Mouse (Mus musculus) left cerebral cortex, postnatal 25 days (tissue): ENCODE data around the gene Cilp2. TPM values are rescaled to one million over a fixed set of nuclear protein-coding genes. Genes with fewer than 3 reads are reported as not detected.

Source experiments
- DNase-seq, 2 experiments: peaks; one replicate each; pipeline ENCODE4 v3.0.0; 2022; ENCODE audit warnings: low spot score in 2 of 2, mixed read lengths in 1 of 2
- intact Hi-C: fragments of 180-260 bp; cut with DNase I; formaldehyde crosslinking; loops from one replicate; pipeline ENCODE4 v1.15.1; 2025
- total RNA-seq, 2 experiments: library from RNA; stranded (reverse); gene quantifications; 2 replicates each; pipeline ENCODE4 v1.2.3; 2021

The Cilp2 gene
- total RNA-seq, 2 experiments from 2014 or later, result 0.76 to 1.1 TPM

DNA sequence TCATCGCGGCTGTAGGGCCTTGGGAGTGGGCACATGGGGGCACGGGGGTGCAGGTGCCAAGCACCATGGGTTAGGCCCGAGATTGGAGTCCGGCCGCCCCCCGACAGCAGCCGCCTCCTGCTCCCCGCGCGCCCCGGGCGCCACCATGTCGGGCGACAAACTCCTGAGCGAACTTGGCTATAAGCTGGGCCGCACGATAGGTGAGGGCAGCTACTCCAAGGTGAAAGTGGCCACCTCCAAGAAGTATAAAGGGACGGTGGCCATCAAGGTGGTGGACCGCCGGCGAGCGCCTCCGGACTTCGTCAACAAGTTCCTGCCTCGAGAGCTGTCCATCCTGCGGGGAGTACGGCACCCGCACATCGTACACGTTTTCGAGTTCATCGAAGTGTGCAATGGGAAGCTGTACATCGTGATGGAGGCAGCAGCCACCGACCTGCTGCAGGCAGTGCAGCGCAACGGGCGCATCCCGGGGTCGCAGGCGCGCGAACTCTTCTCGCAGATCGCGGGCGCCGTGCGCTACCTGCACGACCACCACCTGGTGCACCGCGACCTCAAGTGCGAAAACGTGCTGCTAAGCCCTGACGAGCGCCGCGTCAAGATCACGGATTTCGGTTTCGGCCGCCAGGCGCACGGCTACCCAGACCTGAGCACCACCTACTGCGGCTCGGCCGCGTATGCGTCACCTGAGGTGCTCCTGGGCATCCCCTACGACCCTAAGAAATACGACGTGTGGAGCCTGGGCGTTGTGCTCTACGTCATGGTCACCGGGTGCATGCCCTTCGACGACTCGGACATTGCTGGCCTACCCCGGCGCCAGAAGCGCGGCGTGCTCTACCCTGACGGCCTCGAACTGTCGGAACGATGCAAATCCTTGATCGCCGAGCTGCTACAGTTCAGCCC is 14.9 kb upstream of the Cilp2 start, which contains the start of the genes Tssk6, Ndufa13 and Yjefn3:
Gene Tssk6 (plus strand): TSS at position 22 of the 900 bp plus-strand sequence.
Gene Ndufa13 (minus strand): TSS at position 396 of the 900 bp plus-strand sequence.
Gene Yjefn3 (minus strand): TSS at position 550 of the 900 bp plus-strand sequence.
- intact Hi-C loops, result loop anchor here (5.0 kb wide), 1 partner anchor 310 kb away; the partner anchor contains the start of gene Slc25a42
- DNase-seq, result no peak

GRCm38 (mm10) chr8:69901484-69902162 is 14.1 kb upstream of the Cilp2 start:
- intact Hi-C loops, result loop anchor here (5.0 kb wide), 1 partner anchor 311 kb away; the partner anchor contains the start of gene Slc25a42
- DNase-seq, result peak; percentile 97 to 98

DNA sequence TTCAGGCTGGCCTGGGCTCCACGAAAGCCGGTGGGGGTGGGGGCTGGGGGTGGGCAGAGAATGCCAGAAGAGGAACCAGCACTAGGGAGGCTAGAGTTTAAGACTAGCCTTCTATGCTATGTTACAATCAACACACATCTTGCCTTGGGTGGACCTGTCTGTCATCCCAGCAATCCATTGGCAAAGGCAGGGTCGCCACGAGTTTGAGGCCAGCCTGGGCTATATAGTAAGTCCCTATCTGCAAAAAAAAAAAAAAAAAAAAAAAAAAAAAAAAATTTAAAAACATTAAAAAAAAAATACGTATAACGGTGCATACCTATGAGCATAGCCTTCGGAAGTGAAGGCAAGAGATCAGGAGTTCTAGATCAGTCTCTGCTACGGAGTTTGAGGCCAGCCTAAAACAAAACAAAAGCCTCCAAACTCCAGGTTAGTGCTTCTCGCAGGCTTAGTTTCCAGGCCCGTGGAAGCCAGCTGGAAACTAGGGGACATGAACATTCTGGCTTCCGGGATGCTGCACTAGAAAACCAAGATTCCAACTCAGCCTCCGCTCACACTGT is 13.5 kb upstream of the Cilp2 start:
- no peak for DNase-seq

DNA sequence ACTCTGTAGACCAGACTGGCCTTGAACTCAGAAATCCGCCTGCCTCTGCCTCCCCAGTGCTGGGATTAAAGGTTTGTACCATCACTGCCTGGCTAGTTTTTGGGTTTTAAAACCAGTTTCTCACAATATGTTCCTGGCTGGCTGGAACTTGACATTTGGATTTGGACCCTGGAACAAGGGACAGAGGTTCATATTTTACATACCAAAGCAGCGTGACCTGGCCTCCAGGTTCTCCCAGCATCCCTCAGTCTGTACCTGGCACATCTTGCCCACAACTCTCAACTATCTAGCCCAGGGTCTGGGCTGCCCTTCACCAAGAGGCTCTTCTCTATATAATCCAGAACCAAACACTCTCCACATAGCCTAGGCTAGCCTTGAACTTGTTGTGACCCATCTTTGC is 12.4 kb upstream of the Cilp2 start:
- intact Hi-C loops, result loop anchor here (5.0 kb wide), 1 partner anchor 312 kb away; the partner anchor contains the start of gene Slc25a42

More for the DNA sequence above, 13.5 kb upstream of the Cilp2 start:
- intact Hi-C loops, result loop anchor here (5.0 kb wide), 1 partner anchor 311 kb away; the partner anchor contains the start of gene Slc25a42

DNA sequence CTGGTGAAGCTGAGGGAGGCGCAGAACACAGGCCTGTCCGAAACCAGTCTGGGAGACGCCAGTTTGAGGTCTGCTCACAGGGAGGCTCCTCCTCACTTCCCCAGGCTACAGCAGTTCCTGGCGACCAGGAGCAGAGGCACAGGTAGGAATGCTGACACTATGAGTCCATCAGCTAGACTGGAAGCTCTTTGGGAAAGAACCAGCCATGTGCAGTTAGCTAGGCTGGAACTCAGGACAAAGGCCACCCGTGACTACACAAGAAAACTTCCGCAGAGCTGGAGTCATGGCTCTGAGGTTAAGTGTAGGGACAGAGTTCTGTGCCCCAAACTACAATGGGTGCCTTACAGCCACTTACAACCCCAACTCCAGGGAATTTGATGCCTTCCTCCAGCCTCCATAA is 10.4 kb upstream of the Cilp2 start:
- intact Hi-C loops, result no loop called here
- no peak for DNase-seq

More for the DNA sequence above, 12.4 kb upstream of the Cilp2 start:
- DNase-seq, result no peak

DNA sequence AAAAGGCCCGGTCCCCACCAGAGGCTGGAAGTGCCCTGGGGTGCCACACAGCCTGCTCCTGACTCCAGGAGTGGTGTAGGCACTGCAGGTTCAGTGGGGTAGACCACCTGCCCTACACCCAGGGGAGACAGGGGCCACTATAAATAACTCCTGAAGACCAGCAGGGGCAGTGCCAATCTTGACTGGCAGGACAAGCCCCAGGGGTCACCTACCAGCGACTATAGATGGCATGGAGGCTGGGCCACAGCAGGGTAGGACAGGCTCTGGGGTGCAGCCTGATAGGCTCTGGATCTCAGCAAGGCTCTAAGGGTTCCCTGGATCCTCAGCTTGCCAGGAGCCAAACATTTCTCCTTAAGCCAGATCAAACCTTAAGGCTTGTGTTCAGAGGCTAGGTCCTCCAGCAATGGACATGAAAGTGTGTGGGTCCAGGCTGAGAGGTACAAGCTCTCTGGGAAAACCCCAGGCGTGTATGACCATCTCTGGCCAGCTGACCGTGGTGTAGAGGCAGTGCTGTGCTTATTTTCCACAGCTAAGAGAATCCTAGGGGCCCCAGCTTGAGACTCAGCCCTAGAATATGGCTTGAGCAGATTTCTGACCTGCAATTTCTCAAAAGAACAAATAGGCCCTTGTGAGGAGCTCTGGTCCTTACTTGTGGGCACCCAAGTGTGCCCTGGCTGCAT is 8.4 kb upstream of the Cilp2 start:
- intact Hi-C loops, result no loop called here

GRCm38 (mm10) chr8:69894836-69895332 is 7.4 kb upstream of the Cilp2 start:
- intact Hi-C loops, result no loop called here
- DNase-seq, result no peak

More for the DNA sequence above, 8.4 kb upstream of the Cilp2 start:
- no peak for DNase-seq

GRCm38 (mm10) chr8:69893863-69894262 is 6.4 kb upstream of the Cilp2 start:
- DNase-seq, result peak; percentile 48 to 56
- intact Hi-C loops, result no loop called here

GRCm38 (mm10) chr8:69890813-69891241 is 3.3 kb upstream of the Cilp2 start:
- peak; percentile 71 to 83 for DNase-seq
- intact Hi-C loops, result no loop called here

- intact Hi-C loops, result no loop called here
These were observed 1.4 kb upstream of the Cilp2 start for GRCm38 (mm10) chr8:69888902-69889301.

DNA sequence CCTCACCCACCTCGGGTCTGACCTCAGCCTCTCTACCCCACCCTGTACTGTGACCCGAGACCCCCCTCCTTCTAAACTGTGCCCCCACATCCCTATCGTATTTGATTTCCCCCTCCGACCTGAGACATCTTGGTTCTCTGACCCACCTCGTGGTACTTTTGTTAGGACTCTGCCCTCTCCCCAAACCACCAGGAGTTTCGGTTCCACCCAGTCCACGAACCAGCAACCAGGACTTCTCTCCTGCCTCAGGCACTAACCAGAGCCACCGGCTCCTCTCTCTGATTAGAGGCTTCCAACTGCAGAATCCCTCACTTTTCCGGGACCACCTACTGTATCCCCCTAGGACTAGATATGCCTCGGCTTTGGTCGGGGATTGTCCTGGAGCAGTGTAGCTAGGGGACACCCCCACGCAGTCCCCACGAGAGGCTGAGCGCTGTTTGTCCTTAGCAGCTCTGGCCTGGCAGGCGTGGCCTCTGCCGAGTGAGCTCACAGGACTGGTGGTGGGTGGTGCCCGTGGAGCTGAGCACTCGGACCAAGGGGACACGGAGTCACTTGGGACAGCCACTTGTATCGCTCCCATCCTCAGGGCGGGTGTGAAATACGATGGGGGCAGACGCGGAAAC is 868 bp upstream of the Cilp2 start:
- DNase-seq, result no peak
- intact Hi-C loops, result no loop called here

More at GRCm38 (mm10) chr8:69888902-69889301, 1.4 kb upstream of the Cilp2 start:
- no peak for DNase-seq

GRCm38 (mm10) chr8:69884141-69884540 is 3.3 kb downstream of the Cilp2 start:
- no peak for DNase-seq
- intact Hi-C loops, result no loop called here

DNA sequence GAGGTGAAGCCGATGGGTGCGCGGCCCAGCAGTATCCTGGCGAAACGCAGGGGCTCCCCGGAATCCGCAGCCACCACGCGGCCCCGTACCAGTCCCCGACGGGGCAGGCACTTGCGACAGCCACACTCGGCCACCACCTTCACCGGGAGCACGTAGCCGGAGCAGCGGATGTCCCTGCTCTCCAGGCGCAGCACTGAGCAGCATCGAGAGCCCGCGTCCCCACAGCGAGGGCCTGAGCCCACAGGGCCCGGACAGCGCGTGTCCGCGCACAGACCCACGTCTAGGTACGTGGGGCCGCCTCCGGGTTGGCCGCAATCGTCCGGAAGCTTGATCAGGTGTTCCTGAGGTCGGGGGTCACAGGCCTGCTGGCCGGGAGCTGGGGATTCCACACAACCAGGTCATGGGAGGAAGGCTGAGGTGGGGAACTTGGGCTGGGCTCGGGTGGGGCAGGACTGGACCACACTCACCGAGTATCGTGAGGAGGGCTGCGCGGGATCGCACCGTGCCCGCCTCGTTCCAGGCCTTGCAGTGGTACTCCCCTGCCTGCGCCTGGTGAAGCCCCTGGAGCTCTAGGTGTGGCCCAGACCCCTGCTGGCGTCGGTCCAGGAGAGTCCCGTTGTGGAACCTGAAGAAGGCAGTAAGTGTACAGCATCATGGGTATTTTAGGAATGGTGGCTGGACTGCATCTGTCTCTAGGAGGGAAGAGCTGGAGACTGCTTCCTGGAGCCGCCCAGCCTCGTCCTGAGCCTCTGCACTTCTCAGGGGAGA is 4.5 kb downstream of the Cilp2 start:
- no peak for DNase-seq
- intact Hi-C loops, result no loop called here

DNA sequence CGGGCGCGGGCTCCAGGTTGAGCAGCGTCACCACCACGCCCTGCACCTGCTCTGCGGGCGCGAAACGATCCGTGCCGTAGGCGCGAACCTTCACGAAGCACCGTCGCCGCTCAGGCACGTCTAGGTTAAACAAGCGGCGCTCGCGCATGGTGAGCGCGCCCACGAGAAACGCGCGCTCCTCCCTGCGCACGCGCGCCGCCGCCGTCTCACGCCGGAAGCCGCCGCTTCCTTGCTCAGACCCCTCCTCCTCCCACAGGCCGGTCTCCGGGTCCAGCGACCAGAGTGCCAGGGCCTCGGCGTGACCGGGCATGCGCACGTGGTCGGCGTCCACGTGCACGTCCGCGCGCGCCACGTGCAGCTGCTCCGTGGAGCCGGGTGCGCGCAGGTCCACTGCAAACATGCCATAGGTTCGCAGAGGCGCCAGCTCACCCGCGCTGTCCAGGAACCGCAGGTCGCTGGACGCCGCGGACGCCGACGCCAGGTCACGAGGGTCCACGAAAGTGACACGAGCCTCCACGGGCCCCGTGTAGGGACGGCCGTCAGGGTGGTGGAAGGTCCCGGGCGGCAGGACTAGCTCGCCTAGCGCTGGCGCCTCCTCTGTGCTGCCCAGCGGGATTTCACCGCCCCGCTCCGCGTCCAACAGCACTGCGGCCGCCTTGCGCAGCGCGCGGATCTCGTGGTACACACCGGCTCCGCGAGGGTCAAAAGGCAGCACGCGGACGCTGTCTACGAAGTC is 5.3 kb downstream of the Cilp2 start:
- intact Hi-C loops, result no loop called here
- peak; percentile 61 to 64 for DNase-seq

GRCm38 (mm10) chr8:69881261-69881865 is 6.1 kb downstream of the Cilp2 start:
- DNase-seq, result no peak
- intact Hi-C loops, result no loop called here

GRCm38 (mm10) chr8:69880841-69881240 is 6.6 kb downstream of the Cilp2 start:
- DNase-seq, result no peak
- intact Hi-C loops, result no loop called here

DNA sequence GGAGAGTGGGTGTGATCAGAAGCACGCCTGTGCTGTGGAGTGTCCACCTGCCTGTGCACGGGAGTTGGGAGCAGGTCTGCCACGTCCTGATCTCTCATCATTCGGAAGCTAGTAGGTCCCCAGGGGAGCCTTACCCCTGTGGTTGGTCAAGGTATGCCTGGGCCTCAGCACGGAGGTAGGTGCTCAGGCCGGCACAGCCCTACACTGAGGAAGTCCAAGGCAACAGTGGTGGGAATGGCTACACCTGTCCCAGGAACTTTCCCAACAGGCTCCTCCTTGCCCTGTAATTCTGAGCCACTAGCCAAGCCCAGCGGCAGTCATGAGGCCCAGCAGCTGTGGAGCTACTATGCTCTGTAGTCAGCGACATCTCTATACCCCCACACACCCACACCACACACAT is 7.8 kb downstream of the Cilp2 start:
- intact Hi-C loops, result no loop called here

More for the DNA sequence above, 7.8 kb downstream of the Cilp2 start:
- DNase-seq, result no peak
